Mouse (Mus musculus) embryonic facial prominence, embryonic 14.5 days (tissue): ENCODE data around the gene Zfp853. TPM values are rescaled to one million over a fixed set of nuclear protein-coding genes. Genes with fewer than 3 reads are reported as not detected.
A peak's percentile ranks its signal among the peaks of the same experiment; 100 is the strongest.

Source experiments
- ATAC-seq: fragments of 200-750 bp; cut with Nextera tagmentation; 2 replicates; pipeline ENCODE4 v1.8.0; 2017; ENCODE audit warnings: low read depth, moderate number of reproducible peaks, moderate TSS enrichment
- DNase-seq: peaks from one replicate; pipeline ENCODE4 v3.0.0-alpha.2; 2015; ENCODE audit warnings: low spot score
- H3K27ac ChIP-seq: fragments of 300-500 bp; sonication (generic); replicated peaks from 2 replicates; pipeline ENCODE4 v1.5.1; 2014; ENCODE audit warnings: low read depth, mild to moderate bottlenecking, low read length, moderate library complexity
- H3K27me3 ChIP-seq: fragments of 300-500 bp; sonication (generic); replicated peaks from 2 replicates; pipeline ENCODE4 v1.6.1; 2014; ENCODE audit warnings: low read length; ENCODE audit not compliant: control insufficient read depth, insufficient read depth
- H3K36me3 ChIP-seq: fragments of 300-500 bp; sonication (generic); 2 replicates; pipeline ENCODE4 v1.6.1; 2014; ENCODE audit warnings: low read length, mixed read lengths; ENCODE audit not compliant: control insufficient read depth, insufficient read depth
- H3K4me1 ChIP-seq: fragments of 300-500 bp; sonication (generic); 2 replicates; pipeline ENCODE4 v1.6.1; 2014; ENCODE audit warnings: antibody characterized with exemption, low read length; ENCODE audit not compliant: control insufficient read depth, insufficient read depth
- H3K4me2 ChIP-seq: fragments of 300-500 bp; sonication (generic); 2 replicates; pipeline ENCODE4 v1.6.1; 2014; ENCODE audit warnings: low read depth, mild to moderate bottlenecking, low read length, moderate library complexity, mixed read lengths
- H3K4me3 ChIP-seq: fragments of 300-500 bp; sonication (generic); 2 replicates; pipeline ENCODE4 v1.5.1; 2014; ENCODE audit warnings: low read depth, mild to moderate bottlenecking, low read length
- H3K9ac ChIP-seq: fragments of 300-500 bp; sonication (generic); 2 replicates; pipeline ENCODE4 v1.6.1; 2014; ENCODE audit warnings: low read depth, mild to moderate bottlenecking, low read length, moderate library complexity, mixed read lengths
- H3K9me3 ChIP-seq: fragments of 300-500 bp; sonication (generic); 2 replicates; pipeline ENCODE4 v1.6.1; 2016; ENCODE audit warnings: low read length; ENCODE audit not compliant: control insufficient read depth
- WGBS: fragments of 180-500 bp; shearing (Covaris S2); extraction: QIAGEN DNeasy Blood & Tissue Kit; methylation state at CpG from one replicate; pipeline ENCODE4 v1.1.7; 2014; 5-methylcytosine and 5-hydroxymethylcytosine counted together
- polyA plus RNA-seq: library from polyadenylated mRNA; unstranded; fragments of >200 nt; fragmentation: Nextera tagmentation; extraction: Ambion mirVana; gene quantifications from 2 replicates; pipeline ENCODE4 v1.2.1, GENCODE M21; 2014

Gene Zfp853
- polyA plus RNA-seq, 1 experiment from 2014 or later: 0.17 TPM

DNA sequence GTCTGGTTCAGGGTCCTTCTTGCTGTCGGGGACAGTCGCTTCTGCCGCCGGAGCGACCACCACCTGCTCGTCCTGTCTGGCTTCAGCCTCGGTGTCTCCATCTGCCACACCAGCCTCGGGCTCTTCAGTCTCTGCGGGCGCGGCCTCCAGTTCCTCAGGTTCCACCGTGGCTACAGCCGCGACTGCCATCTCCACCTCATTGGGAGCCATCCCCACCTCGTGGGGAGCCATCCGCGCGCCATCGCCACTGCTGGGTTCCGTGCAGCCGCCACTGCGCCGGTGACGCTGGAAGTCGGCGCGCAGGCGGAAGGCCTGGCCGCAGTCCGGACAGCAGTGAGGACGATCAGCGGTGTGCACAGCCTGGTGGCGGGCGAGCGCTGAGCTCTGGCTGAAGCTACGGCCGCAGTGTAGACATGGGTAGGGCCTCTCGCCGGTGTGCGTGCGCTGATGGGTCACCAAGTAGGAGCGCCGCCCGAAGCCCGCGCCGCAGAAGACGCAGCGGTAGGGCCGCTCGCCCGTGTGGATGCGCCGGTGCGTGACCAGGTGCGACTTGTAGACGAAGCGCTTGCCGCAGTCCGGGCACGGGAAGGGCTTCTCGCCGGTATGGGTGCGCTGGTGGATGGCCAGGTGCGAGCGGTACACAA, 38.8 kb downstream of the Zfp853 start:
- Histone ChIP-seq H3K27me3 (peaks cover 68% of the 10 kb centered on the region), H3K9ac (no peak overlapping the region), H3K9me3 (no peaks in the 10 kb centered on the region), H3K4me3 (peak overlapping the region; percentile 42), H3K4me1 (peaks cover 5% of the 10 kb centered on the region; the same call in 1 of the 2 replicates), H3K36me3 (peaks cover 75% of the 10 kb centered on the region), H3K27ac (no peak overlapping the region), H3K4me2 (peak overlapping the region; percentile 79; the same call in 1 of the 2 replicates)
- ATAC-seq (no peak), DNase-seq (no peak)
- WGBS: 16% methylated on average over 59 of the region's 66 CpGs

GRCm38 (mm10) chr5:143253881-143254486, 39.4 kb downstream of the Zfp853 start:
- peak; percentile 20; the same call in 1 of the 2 replicates for ATAC-seq
- DNase-seq: peak; percentile 13
- H3K36me3 ChIP-seq: peaks cover 70% of the 10 kb centered on the region
- WGBS: 4% methylated on average over 35 of the region's 81 CpGs
- peaks cover 68% of the 10 kb centered on the region for H3K27me3 ChIP-seq
- peaks cover 5% of the 10 kb centered on the region; the same call in 1 of the 2 replicates for H3K4me1 ChIP-seq
- peak overlapping the region; percentile 79 for H3K4me2 ChIP-seq
- no peaks in the 10 kb centered on the region for H3K9me3 ChIP-seq
- H3K27ac ChIP-seq: no peak overlapping the region
- peak overlapping the region; percentile 42 for H3K4me3 ChIP-seq
- peak overlapping the region; percentile 46 for H3K9ac ChIP-seq

- Histone ChIP-seq H3K4me2 (peak overlapping the region; percentile 79), H3K9ac (peak overlapping the region; percentile 46), H3K4me1 (peaks cover 5% of the 10 kb centered on the region; the same call in 1 of the 2 replicates), H3K9me3 (no peaks in the 10 kb centered on the region), H3K36me3 (peaks cover 75% of the 10 kb centered on the region), H3K27me3 (peaks cover 68% of the 10 kb centered on the region), H3K27ac (no peak overlapping the region), H3K4me3 (peak overlapping the region; percentile 42)
- WGBS: 2% methylated on average over 55 of the region's 103 CpGs
- DNase-seq (peak; percentile 15), ATAC-seq (peak; percentile 53)
These were observed 40.1 kb downstream of the Zfp853 start for GRCm38 (mm10) chr5:143253186-143253880.

- Histone ChIP-seq H3K4me2 (peak overlapping the region; percentile 79), H3K36me3 (peaks cover 79% of the 10 kb centered on the region), H3K27ac (no peak overlapping the region), H3K9ac (no peak overlapping the region; the same call in 1 of the 2 replicates), H3K27me3 (peaks cover 64% of the 10 kb centered on the region), H3K4me1 (peaks cover 5% of the 10 kb centered on the region; the same call in 1 of the 2 replicates), H3K9me3 (no peaks in the 10 kb centered on the region), H3K4me3 (peak overlapping the region; percentile 42)
- WGBS: 34% methylated on average over 18 of the region's 18 CpGs
- no peak for ATAC-seq
- no peak for DNase-seq
These were observed 40.6 kb downstream of the Zfp853 start for GRCm38 (mm10) chr5:143252791-143253185.

DNA sequence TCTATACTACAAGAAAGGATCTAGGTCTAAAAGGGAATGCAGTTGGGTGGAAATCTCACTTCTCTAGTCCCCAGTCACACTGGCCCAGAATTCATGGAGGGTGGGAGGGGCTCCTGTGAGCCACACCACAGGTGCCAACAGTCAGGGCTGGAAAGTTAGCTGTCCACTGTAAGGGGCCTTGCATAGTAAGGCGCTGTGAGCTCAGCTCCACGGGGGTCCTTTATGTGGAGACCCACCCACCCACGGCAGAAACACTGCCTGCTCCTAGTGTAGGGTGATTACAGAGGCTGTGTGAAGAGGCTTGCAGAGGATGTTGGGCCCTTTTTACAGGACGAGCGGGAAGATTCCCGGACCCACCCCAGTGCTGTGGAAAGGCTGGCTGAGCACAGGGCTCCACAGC, 41.4 kb downstream of the Zfp853 start:
- no peak overlapping the region for H3K9ac ChIP-seq
- ATAC-seq (no peak), DNase-seq (no peak)
- H3K27ac ChIP-seq: no peak overlapping the region
- WGBS: 62% methylated on average over 6 of the region's 6 CpGs
- no peak overlapping the region for H3K4me3 ChIP-seq
- peaks cover 57% of the 10 kb centered on the region for H3K27me3 ChIP-seq
- H3K4me2 ChIP-seq: no peak overlapping the region
- peaks cover 79% of the 10 kb centered on the region for H3K36me3 ChIP-seq
- H3K4me1 ChIP-seq: peaks cover 5% of the 10 kb centered on the region; the same call in 1 of the 2 replicates
- H3K9me3 ChIP-seq: no peaks in the 10 kb centered on the region

GRCm38 (mm10) chr5:143244926-143245325, 48.5 kb downstream of the Zfp853 start:
- no peak for DNase-seq
- H3K4me3 ChIP-seq: no peak overlapping the region
- H3K36me3 ChIP-seq: peaks cover 91% of the 10 kb centered on the region
- H3K4me2 ChIP-seq: no peak overlapping the region
- H3K9ac ChIP-seq: no peak overlapping the region
- 96% methylated on average over 26 of the region's 26 CpGs for WGBS
- H3K27me3 ChIP-seq: no peaks in the 10 kb centered on the region
- no peaks in the 10 kb centered on the region for H3K4me1 ChIP-seq
- ATAC-seq: no peak
- no peaks in the 10 kb centered on the region for H3K9me3 ChIP-seq
- no peak overlapping the region for H3K27ac ChIP-seq

Other genes with a start within 250 kb of the Zfp853 start
- gene Rnf216, start 180.6 kb downstream of the Zfp853 start, polyA plus RNA-seq: 33.1 and 34.0 TPM in 2 replicates
- 0.07 TPM in 1 of 2 replicates, not detected in the other for gene Olfr718-ps1, start 146.0 kb downstream of the Zfp853 start, polyA plus RNA-seq
- 7.6 and 8.2 TPM in 2 replicates for gene Rbak, start 112.8 kb downstream of the Zfp853 start, polyA plus RNA-seq
- not detected in 2 replicates for gene Spdye4b, start 112.6 kb downstream of the Zfp853 start, polyA plus RNA-seq
- gene Spdye4a, start 66.7 kb downstream of the Zfp853 start, polyA plus RNA-seq: not detected in 2 replicates
- 16.1 and 16.6 TPM in 2 replicates for gene Zfp12, start 58.5 kb downstream of the Zfp853 start, polyA plus RNA-seq
- 1.4 and 2.1 TPM in 2 replicates for gene Zfp316, start 23.6 kb downstream of the Zfp853 start, polyA plus RNA-seq
- 22.6 and 26.1 TPM in 2 replicates for gene E130309D02Rik, start 21.7 kb upstream of the Zfp853 start, polyA plus RNA-seq
- 68.3 and 74.7 TPM in 2 replicates for gene Zdhhc4, start 35.6 kb upstream of the Zfp853 start, polyA plus RNA-seq
- gene Grid2ip, start 63.7 kb upstream of the Zfp853 start, polyA plus RNA-seq: 0.51 and 0.87 TPM in 2 replicates
- 477 and 497 TPM in 2 replicates for gene Kdelr2, start 110.2 kb upstream of the Zfp853 start, polyA plus RNA-seq
- 7.6 and 8.5 TPM in 2 replicates for gene Daglb, start 171.0 kb upstream of the Zfp853 start, polyA plus RNA-seq
- 527 and 534 TPM in 2 replicates for gene Rac1, start 234.4 kb upstream of the Zfp853 start, polyA plus RNA-seq